Mouse (Mus musculus): ENCODE measurements around the gene Akr1b10.
"Not testable (repeated sequence)": the region's sequence is repeated elsewhere in the genome, so short reads cannot be mapped to it uniquely, and the experiment has no call there.

Akr1b10 gene

GRCm38 (mm10) chr6:34384110-34384661 is at the start of gene Akr1b10:
Akr1b10 (plus strand) TSS chr6:34384218.
- peak; percentile 69 to 80 for DNase-seq (ENCODE audit: low spot score in 2 of 2)

DNA sequence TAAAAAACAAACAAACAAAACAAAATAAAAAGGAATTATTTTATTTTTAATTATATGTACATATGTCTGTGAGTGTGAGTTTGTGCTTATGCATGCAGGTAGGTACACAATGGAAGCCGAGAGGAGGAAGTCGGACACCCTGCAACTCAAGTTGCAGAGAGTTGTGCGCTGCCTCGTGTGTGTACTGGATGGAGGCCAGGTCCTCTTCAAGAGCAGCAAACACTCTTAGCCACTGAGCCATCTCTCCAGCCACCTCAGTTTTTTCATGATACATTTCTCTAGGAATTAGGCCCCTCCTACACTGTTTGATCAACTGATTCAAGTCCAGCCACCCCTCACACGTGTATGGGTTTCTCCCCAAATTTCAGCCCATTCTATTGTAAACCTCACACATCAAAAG is 49.3 kb upstream of the Akr1b10 start:
- no peak for DNase-seq (ENCODE audit: low spot score in 2 of 2)

GRCm38 (mm10) chr6:34337799-34338198 is 46.2 kb upstream of the Akr1b10 start:
- DNase-seq (ENCODE audit: low spot score in 2 of 2) = no peak

DNA sequence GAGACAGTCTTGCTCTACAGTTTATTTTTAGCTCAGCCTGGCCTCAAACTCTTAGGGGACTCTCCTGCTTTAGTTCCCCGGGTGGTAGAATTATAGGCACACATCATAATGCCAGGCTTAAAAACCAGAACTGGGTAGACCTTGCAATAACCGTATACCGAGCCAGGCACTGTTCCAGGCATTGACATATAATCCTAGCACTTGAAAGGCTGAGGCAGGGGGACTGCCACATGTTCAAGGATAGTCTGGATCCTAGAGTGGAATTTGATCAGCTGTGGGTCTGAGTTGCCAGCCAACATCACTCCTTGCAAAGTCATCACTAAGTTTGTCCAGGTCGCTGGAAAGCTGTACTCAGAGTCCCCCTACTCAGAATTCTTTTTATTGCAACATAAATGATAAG is 42.0 kb upstream of the Akr1b10 start:
- DNase-seq (ENCODE audit: low spot score in 2 of 2) = no peak

DNA sequence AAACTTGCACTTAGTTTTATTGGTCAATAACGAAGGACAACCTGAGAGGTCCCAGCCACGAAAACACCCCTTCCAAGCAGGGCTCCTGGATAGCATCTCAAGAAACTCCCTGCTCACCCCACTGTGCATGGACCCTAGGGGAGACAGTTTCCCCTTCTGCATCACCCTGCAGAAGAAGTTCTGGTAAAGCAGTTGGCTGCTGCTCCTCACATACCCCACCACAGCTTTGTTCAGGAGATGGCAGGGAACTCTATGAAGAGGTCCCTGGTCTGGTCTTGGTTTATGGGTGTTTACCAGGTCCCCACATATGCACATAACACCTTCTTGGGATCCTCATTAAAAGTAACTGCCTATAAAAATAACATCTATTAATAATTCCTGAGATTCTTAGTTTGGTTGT is 41.5 kb upstream of the Akr1b10 start:
- DNase-seq (ENCODE audit: low spot score in 2 of 2) = no peak

DNA sequence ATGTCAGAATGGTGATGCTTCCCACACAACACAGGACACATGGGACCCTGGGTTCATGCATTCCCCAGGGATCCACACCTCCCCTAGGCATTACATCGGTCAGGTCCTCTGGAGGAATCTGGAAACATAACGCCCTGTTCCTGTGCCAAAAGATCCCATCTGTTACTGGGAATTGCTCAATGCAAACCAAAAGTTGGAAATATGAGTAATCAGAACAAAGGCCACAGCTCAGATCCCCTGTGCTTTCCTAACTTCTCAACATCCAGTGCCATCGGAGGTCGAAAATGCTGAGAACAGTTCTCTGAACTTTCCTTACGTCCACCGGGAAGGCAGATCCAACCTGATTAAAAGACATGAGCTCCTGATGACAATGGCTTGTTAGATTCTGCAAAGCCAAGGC is 40.6 kb upstream of the Akr1b10 start:
- DNase-seq (ENCODE audit: low spot score in 2 of 2) = no peak

- DNase-seq (ENCODE audit: low spot score in 2 of 2) = no peak
Measured at GRCm38 (mm10) chr6:34344135-34344850, 39.7 kb upstream of the Akr1b10 start.

DNA sequence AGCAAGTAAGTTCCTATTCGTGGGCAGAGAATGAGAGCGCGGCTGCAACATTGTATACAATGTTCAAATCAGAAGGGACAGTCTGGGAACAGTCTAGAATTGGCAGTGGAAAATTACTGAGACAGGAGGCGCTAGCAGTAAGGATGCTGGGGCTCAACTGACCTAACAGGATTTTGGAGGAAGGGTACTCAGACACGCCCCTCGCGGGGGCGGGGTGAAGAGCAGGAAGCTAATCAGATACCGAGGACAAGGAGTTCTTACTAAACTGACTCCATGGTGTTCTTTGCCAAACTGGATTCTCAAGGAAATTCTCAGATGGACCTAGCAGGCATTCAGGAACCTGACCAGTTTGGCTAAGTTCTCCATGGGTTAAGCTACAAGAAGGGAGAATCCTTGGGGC is 39.1 kb upstream of the Akr1b10 start:
- no peak for DNase-seq (ENCODE audit: low spot score in 2 of 2)

DNA sequence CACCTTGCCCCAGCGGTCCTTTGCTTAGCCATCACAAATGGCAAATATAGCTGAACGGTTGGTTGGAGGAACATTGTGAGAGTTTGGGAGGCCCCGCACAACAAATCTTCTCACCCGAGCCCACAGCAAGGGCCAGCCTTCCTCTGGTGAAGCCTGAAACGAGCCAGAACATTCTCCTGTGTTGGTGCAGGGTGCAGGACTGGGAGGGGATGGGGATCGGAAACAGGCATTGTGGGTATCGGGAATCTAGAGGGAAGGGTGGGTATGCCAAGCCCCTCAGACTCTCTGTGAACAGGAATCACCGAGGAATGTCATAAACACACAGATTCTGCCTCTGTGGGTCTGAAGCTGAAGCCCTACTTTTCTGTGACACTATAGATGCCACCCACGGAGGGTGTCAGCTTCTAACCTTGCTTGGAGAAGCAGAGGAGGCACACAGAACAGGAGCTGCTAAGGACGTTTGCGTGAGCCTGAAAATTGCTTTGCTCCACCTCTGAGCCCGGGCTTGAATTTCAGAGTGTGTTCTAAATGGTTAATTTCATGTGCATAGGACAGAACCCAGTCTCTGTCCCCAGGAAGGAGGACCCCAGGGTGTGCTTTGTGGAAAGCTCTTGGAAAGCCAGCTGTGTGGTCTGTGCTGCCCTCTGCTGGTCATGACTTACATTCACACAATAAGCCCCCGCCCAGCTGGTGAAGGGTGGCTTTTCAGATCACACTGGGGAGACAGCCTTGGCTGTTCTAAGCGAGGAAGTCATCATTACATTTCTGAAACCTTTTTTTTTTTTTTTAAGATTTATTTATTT is 37.7 kb upstream of the Akr1b10 start:
- peak; percentile 63 to 75 for DNase-seq (ENCODE audit: low spot score in 2 of 2)

- no peak for DNase-seq (ENCODE audit: low spot score in 2 of 2)
Measured at GRCm38 (mm10) chr6:34350037-34350699, 33.9 kb upstream of the Akr1b10 start.

GRCm38 (mm10) chr6:34351481-34351880 is 32.5 kb upstream of the Akr1b10 start:
- DNase-seq (ENCODE audit: low spot score in 2 of 2) = not testable (repeated sequence)

- no peak for DNase-seq (ENCODE audit: low spot score in 2 of 2)
Measured at GRCm38 (mm10) chr6:34352401-34352800, 31.6 kb upstream of the Akr1b10 start.

DNA sequence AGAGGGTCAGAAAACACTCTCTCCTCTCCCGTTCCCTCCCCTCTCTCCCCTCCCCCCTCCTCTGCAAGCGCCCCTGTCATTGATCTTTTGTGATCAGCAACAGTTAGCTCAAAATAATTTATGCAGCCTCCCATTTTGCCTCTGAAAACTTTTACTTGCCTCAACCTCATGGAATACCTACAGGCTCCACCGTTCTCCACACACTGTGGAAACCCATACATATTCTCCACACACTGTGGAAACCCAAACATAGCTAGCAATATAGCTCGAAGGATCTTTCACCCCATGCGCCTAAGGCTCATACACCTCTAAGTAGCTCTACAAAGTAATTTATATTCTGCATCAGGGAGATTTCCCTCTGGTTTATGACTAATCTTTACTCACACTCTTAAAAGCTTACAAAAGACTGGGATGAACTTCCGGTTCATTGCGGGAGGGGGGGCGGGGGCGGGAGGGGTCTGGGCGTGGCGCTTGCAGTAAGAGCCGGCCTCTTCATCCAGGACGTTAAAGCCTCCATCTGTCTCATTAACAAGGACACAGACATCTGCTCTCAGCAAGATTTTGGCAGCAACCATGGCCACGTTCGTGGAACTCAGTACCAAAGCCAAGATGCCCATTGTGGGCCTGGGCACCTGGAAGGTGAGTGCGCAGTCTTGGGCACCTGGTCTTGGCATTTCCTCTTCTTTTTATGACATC is 30.2 kb upstream of the Akr1b10 start, which contains the start of gene Akr1b8:
Gene Akr1b8 (plus strand): TSS at position 462 of the 696 bp plus-strand sequence.
- DNase-seq (ENCODE audit: low spot score in 2 of 2) = no peak

- DNase-seq (ENCODE audit: low spot score in 2 of 2) = no peak
Measured at GRCm38 (mm10) chr6:34354354-34355348, 29.4 kb upstream of the Akr1b10 start.

- DNase-seq (ENCODE audit: low spot score in 2 of 2) = no peak
Measured at GRCm38 (mm10) chr6:34355349-34355747, 28.7 kb upstream of the Akr1b10 start.

DNA sequence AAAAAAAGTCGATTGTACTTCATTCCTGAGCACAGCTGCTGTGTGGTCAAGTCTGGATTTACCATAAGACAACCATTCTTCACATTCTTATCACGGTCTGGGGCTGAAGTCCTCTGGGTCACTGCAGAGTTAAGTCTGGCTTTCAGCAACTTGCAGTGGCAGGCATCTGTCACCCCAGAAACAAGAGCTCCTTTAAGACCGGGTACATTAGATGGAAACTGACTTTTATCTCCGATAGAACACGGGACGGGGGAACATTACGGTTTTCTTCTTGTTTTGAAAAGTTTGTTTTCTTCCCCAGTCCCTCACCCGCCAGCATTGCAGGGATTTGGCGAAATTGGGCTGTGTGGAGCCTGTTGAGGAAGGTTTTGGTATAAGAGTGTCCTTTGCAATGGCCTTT is 28.2 kb upstream of the Akr1b10 start:
- no peak for DNase-seq (ENCODE audit: low spot score in 2 of 2)

DNA sequence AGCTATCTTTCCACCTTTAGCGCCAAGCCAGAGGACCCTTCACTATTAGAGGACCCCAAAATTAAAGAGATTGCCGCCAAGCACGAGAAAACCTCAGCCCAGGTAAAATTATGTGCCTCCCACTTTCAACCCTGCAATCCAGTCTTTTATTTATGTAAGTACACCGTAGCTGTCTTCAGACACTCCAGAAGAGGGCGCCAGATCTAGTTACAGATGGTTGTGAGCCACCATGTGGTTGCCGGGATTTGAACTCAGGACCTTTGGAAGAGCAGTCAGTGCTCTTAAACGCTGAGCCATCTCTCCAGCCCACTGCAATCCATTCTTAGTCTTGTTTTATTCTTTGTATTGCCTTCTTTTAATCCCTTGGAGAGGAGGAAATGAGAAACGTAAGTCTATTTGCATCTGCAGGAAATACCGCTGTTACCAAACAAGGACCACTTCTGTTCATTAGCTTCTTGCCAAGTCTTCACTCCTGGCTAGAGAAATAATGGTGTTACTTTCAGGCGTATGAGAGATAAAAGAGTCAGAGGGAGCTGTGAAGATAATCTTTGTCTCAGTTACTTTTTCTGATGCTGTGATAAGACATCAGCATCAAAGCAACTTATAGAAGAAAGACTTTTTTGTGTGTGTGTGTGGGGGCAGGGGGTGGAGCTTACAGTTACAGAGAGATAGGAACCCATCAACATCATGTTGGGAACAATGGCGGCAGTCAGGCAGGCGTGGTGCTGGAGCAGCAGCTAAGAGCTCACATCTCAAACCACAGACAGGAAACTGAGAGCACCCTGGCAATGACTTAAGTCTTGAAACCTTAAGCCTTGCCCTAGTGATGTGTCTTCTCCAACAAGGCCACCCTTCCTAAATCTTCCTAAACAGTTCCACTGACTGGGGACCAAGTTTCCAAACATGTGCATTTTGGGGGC is 19.5 kb upstream of the Akr1b10 start:
- DNase-seq (ENCODE audit: low spot score in 2 of 2) = no peak

GRCm38 (mm10) chr6:34367998-34368397 is 16.0 kb upstream of the Akr1b10 start:
- no peak for DNase-seq (ENCODE audit: low spot score in 2 of 2)

- no peak for DNase-seq (ENCODE audit: low spot score in 2 of 2)
Measured at GRCm38 (mm10) chr6:34370081-34370480, 13.9 kb upstream of the Akr1b10 start.
